Mouse (Mus musculus) lung, postnatal 0 days (tissue): ENCODE data around the gene Rbfox2. TPM values are rescaled to one million over a fixed set of nuclear protein-coding genes. Genes with fewer than 3 reads are reported as not detected.
A peak's percentile ranks its signal among the peaks of the same experiment; 100 is the strongest.

Experiments used
- ATAC-seq: fragments of 200-750 bp; cut with Nextera tagmentation; 2 replicates; pipeline ENCODE4 v1.8.0; 2017; ENCODE audit warnings: moderate library complexity
- DNase-seq: peaks from one replicate; pipeline ENCODE4 v3.0.0-alpha.2; 2016; ENCODE audit warnings: low spot score
- H3K27ac ChIP-seq: fragments of 300-500 bp; sonication (generic); 2 replicates; pipeline ENCODE4 v1.5.1; 2014; ENCODE audit warnings: antibody characterized with exemption, mild to moderate bottlenecking, low read length, mixed read lengths
- H3K27me3 ChIP-seq: fragments of 300-500 bp; sonication (generic); replicated peaks from 2 replicates; pipeline ENCODE4 v1.6.1; 2014; ENCODE audit warnings: low read length, mixed read lengths; ENCODE audit not compliant: insufficient read depth
- H3K36me3 ChIP-seq: fragments of 300-500 bp; sonication (generic); 2 replicates; pipeline ENCODE4 v1.6.1; 2014; ENCODE audit warnings: low read length, mixed read lengths; ENCODE audit not compliant: insufficient read depth
- H3K4me1 ChIP-seq: fragments of 300-500 bp; sonication (generic); 2 replicates; pipeline ENCODE4 v1.6.1; 2014; ENCODE audit warnings: antibody characterized with exemption, low read depth, low read length, mixed read lengths; ENCODE audit not compliant: insufficient read depth
- H3K4me2 ChIP-seq: fragments of 300-500 bp; sonication (generic); replicated peaks from 2 replicates; pipeline ENCODE4 v1.6.1; 2014; ENCODE audit warnings: low read depth, mild to moderate bottlenecking, low read length, moderate library complexity, mixed read lengths
- H3K4me3 ChIP-seq: fragments of 300-500 bp; sonication (generic); 2 replicates; pipeline ENCODE4 v1.5.1; 2014; ENCODE audit warnings: low read depth, low read length
- H3K9ac ChIP-seq: fragments of 300-500 bp; sonication (generic); replicated peaks from 2 replicates; pipeline ENCODE4 v1.6.1; 2014; ENCODE audit warnings: low read depth, mild to moderate bottlenecking
- H3K9me3 ChIP-seq: fragments of 300-500 bp; sonication (generic); 2 replicates; pipeline ENCODE4 v1.6.1; 2016; ENCODE audit warnings: low read length, mixed read lengths
- CTCF ChIP-seq: IDR thresholded peaks from 2 replicates; pipeline ENCODE4 v1.5.1; 2016; ENCODE audit warnings: antibody characterized with exemption, mild to moderate bottlenecking
- EP300 ChIP-seq: IDR thresholded peaks from 2 replicates; pipeline ENCODE4 v1.6.1; 2016; ENCODE audit warnings: antibody characterized with exemption, mild to moderate bottlenecking, control low read depth
- WGBS: fragments of 180-500 bp; shearing (Covaris S2); extraction: QIAGEN DNeasy Blood & Tissue Kit; methylation state at CpG from one replicate; pipeline ENCODE4 v1.1.7; 2014; 5-methylcytosine and 5-hydroxymethylcytosine counted together
- polyA plus RNA-seq: library from polyadenylated mRNA; unstranded; fragments of >200 nt; fragmentation: Nextera tagmentation; extraction: Ambion mirVana; gene quantifications from 2 replicates; pipeline ENCODE4 v1.2.1, GENCODE M21; 2015

Rbfox2 gene
- polyA plus RNA-seq, 1 experiment from 2014 or later: 17.4 TPM

DNA sequence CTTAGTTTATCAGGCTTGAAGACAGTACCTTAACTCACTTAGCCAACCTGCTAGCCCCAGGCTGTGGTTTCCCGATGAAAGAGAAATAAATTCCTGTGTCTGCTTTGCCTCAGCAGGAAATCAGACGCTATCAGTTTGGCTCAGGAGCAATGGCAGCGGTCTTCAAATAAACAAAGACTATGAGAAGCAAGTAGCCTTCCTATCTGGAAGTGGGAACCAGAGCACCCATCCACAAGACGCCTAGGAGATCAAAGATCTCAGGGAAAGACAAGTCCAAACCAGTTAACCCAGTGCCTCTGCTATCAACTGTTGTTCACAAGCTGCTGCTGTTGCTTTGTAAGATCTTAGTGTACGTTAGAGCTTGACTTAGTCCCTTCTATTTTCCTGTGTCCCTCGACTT is 6.9 kb upstream of the Rbfox2 start:
- no peaks in the 10 kb centered on the region for H3K27me3 ChIP-seq
- no peak overlapping the region for H3K4me3 ChIP-seq
- H3K9me3 ChIP-seq: no peaks in the 10 kb centered on the region
- WGBS: 6% methylated on average over 6 of the region's 6 CpGs
- no peak overlapping the region for H3K4me2 ChIP-seq
- H3K4me1 ChIP-seq: no peaks in the 10 kb centered on the region
- TF ChIP-seq EP300: no peak
- TF ChIP-seq CTCF: no peak
- no peaks in the 10 kb centered on the region for H3K36me3 ChIP-seq
- DNase-seq (no peak), ATAC-seq (no peak)
- H3K9ac ChIP-seq: no peak overlapping the region
- H3K27ac ChIP-seq: 0 out of 2 replicates have a peak overlapping the region, but pooled peaks have one; percentile 3

GRCm38 (mm10) chr15:77312796-77313195 is 6.0 kb upstream of the Rbfox2 start:
- 96% methylated on average over 7 of the region's 7 CpGs for WGBS
- H3K9me3 ChIP-seq: no peaks in the 10 kb centered on the region
- DNase-seq (no peak), ATAC-seq (no peak)
- H3K4me3 ChIP-seq: no peak overlapping the region
- no peak overlapping the region for H3K9ac ChIP-seq
- no peaks in the 10 kb centered on the region for H3K36me3 ChIP-seq
- TF ChIP-seq CTCF: no peak
- H3K27me3 ChIP-seq: no peaks in the 10 kb centered on the region
- peaks cover under 1% of the 10 kb centered on the region; the same call in 1 of the 2 replicates for H3K4me1 ChIP-seq
- H3K27ac ChIP-seq: no peak overlapping the region
- no peak overlapping the region for H3K4me2 ChIP-seq

- WGBS: 72% methylated on average over 4 of the region's 4 CpGs
- Histone ChIP-seq H3K9me3 (no peaks in the 10 kb centered on the region), H3K4me1 (peaks cover 18% of the 10 kb centered on the region; the same call in 1 of the 2 replicates), H3K9ac (no peak overlapping the region), H3K4me3 (no peak overlapping the region), H3K27ac (no peak overlapping the region), H3K36me3 (no peaks in the 10 kb centered on the region), H3K4me2 (no peak overlapping the region), H3K27me3 (no peaks in the 10 kb centered on the region)
- DNase-seq (no peak), ATAC-seq (no peak)
- TF ChIP-seq EP300: no peak
- TF ChIP-seq CTCF: no peak
These were observed 1.1 kb upstream of the Rbfox2 start for GRCm38 (mm10) chr15:77307767-77308495.

- peak overlapping the region; percentile 88 for H3K9ac ChIP-seq
- no peaks in the 10 kb centered on the region for H3K9me3 ChIP-seq
- DNase-seq: peak; percentile 72
- WGBS: under 1% methylated on average over 35 of the region's 54 CpGs
- H3K27ac ChIP-seq: peak overlapping the region; percentile 99
- peak overlapping the region; percentile 80 for H3K4me2 ChIP-seq
- H3K4me3 ChIP-seq: peak overlapping the region; percentile 94
- H3K4me1 ChIP-seq: peaks cover 19% of the 10 kb centered on the region; the same call in 1 of the 2 replicates
- H3K36me3 ChIP-seq: no peaks in the 10 kb centered on the region
- no peaks in the 10 kb centered on the region for H3K27me3 ChIP-seq
- TF ChIP-seq CTCF: no peak
- no peak for TF ChIP-seq EP300
- ATAC-seq: peak; percentile 15
These were observed 805 bp downstream of the Rbfox2 start for GRCm38 (mm10) chr15:77305852-77306546.

- Histone ChIP-seq H3K4me1 (peaks cover 19% of the 10 kb centered on the region; the same call in 1 of the 2 replicates), H3K27ac (0 out of 2 replicates have a peak overlapping the region, but pooled peaks have one; percentile 35), H3K4me2 (peak overlapping the region; percentile 80), H3K4me3 (peak overlapping the region; percentile 94), H3K27me3 (no peaks in the 10 kb centered on the region), H3K9ac (no peak overlapping the region), H3K9me3 (no peaks in the 10 kb centered on the region), H3K36me3 (no peaks in the 10 kb centered on the region)
- ATAC-seq (no peak), DNase-seq (no peak)
- WGBS: 11% methylated on average over 3 of the region's 3 CpGs
- no peak for TF ChIP-seq CTCF
- TF ChIP-seq EP300: no peak
These were observed 1.8 kb downstream of the Rbfox2 start for GRCm38 (mm10) chr15:77304960-77305359.

DNA sequence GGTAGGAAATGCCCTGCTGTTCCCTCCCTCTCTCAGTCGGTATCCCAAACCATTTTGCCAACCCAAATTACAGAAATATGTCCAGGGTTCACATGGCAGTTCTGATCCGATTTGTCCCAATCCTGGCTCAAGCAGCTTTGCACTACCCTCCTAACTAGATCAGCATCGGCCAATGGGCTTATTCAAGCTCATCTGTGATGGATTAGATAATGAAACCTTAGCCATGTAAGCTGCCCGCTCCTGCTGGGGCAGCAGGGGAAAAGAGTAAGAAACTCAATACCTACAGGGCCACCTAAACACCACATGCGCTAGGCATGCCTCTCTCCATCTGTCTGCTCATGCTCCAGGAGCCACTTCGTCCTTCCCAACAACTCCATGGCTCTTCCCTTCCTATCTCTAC is 5.7 kb downstream of the Rbfox2 start:
- DNase-seq: no peak
- ATAC-seq: no peak
- peaks cover 11% of the 10 kb centered on the region; the same call in 1 of the 2 replicates for H3K4me1 ChIP-seq

More for the DNA sequence above, 5.7 kb downstream of the Rbfox2 start:
- TF ChIP-seq CTCF (no peak), EP300 (no peak)
- H3K9ac ChIP-seq: no peak overlapping the region
- H3K4me3 ChIP-seq: no peak overlapping the region
- WGBS: 65% methylated on average over 6 of the region's 6 CpGs
- no peaks in the 10 kb centered on the region for H3K9me3 ChIP-seq
- H3K27ac ChIP-seq: no peak overlapping the region
- H3K4me2 ChIP-seq: no peak overlapping the region
- H3K27me3 ChIP-seq: no peaks in the 10 kb centered on the region
- no peaks in the 10 kb centered on the region for H3K36me3 ChIP-seq
